Mouse (Mus musculus) kidney, postnatal 0 days (tissue): ENCODE data around the gene Ppp1r10. TPM values are rescaled to one million over a fixed set of nuclear protein-coding genes. Genes with fewer than 3 reads are reported as not detected.

Experiments
- ATAC-seq: fragments of 200-750 bp; cut with Nextera tagmentation; replicated peaks from 2 replicates; pipeline ENCODE4 v1.8.0; 2017; ENCODE audit warnings: low read depth, moderate number of reproducible peaks, moderate TSS enrichment, moderate library complexity; ENCODE audit not compliant: low FRiP score
- DNase-seq: peaks from one replicate; pipeline ENCODE4 v3.0.0-alpha.2; 2016; ENCODE audit warnings: low spot score
- H3K27ac ChIP-seq: fragments of 300-500 bp; sonication (generic); 2 replicates; pipeline ENCODE4 v1.5.1; 2014; ENCODE audit warnings: mild to moderate bottlenecking
- H3K27me3 ChIP-seq: fragments of 300-500 bp; sonication (generic); 2 replicates; pipeline ENCODE4 v1.6.1; 2014; ENCODE audit warnings: low read length, mixed read lengths; ENCODE audit not compliant: insufficient read depth
- H3K36me3 ChIP-seq: fragments of 300-500 bp; sonication (generic); 2 replicates; pipeline ENCODE4 v1.6.1; 2014; ENCODE audit warnings: low read length, mixed read lengths; ENCODE audit not compliant: insufficient read depth
- H3K4me1 ChIP-seq: fragments of 300-500 bp; sonication (generic); replicated peaks from 2 replicates; pipeline ENCODE4 v1.6.1; 2014; ENCODE audit warnings: antibody characterized with exemption, low read length, mixed read lengths; ENCODE audit not compliant: insufficient read depth
- H3K4me2 ChIP-seq: fragments of 300-500 bp; sonication (generic); 2 replicates; pipeline ENCODE4 v1.6.1; 2014; ENCODE audit warnings: mild to moderate bottlenecking, low read length, moderate library complexity, mixed read lengths
- H3K4me3 ChIP-seq: fragments of 300-500 bp; sonication (generic); replicated peaks from 2 replicates; pipeline ENCODE4 v1.5.1; 2014; ENCODE audit warnings: low read depth, low read length
- H3K9ac ChIP-seq: fragments of 300-500 bp; sonication (generic); 2 replicates; pipeline ENCODE4 v1.6.1; 2014; ENCODE audit warnings: low read depth, low read length
- H3K9me3 ChIP-seq: fragments of 300-500 bp; sonication (generic); replicated peaks from 2 replicates; pipeline ENCODE4 v1.6.1; 2016; ENCODE audit warnings: low read length, inconsistent platforms, mixed read lengths
- CTCF ChIP-seq: IDR thresholded peaks from 2 replicates; pipeline ENCODE4 v1.5.1; 2016; ENCODE audit warnings: antibody characterized with exemption, low read depth, mild to moderate bottlenecking, moderate library complexity
- WGBS: fragments of 180-500 bp; shearing (Covaris S2); extraction: QIAGEN DNeasy Blood & Tissue Kit; methylation state at CpG from one replicate; pipeline ENCODE4 v1.1.7; 2014; 5-methylcytosine and 5-hydroxymethylcytosine counted together
- polyA plus RNA-seq: library from polyadenylated mRNA; unstranded; fragments of >200 nt; fragmentation: Nextera tagmentation; extraction: Ambion mirVana; gene quantifications from 2 replicates; pipeline ENCODE4 v1.2.1, GENCODE M21; 2015

Ppp1r10 gene
- polyA plus RNA-seq, 1 experiment from 2014 or later, result 28.8 TPM

- H3K4me1 ChIP-seq, result peaks cover 22% of the 10 kb centered on the region; the same call in 1 of the 2 replicates
- no peaks in the 10 kb centered on the region for H3K27me3 ChIP-seq
- peak overlapping the region; percentile 66 for H3K4me3 ChIP-seq
- 6% methylated on average over 7 of the region's 7 CpGs for WGBS
- DNase-seq (peak; percentile 99), ATAC-seq (peak; percentile 36)
- H3K4me2 ChIP-seq, result peak overlapping the region; percentile 65
- no peaks in the 10 kb centered on the region for H3K9me3 ChIP-seq
- H3K27ac ChIP-seq, result peak overlapping the region; percentile 98
- TF ChIP-seq CTCF, result no peak
- peak overlapping the region; percentile 96 for H3K9ac ChIP-seq
- peaks cover 16% of the 10 kb centered on the region; the same call in 1 of the 2 replicates for H3K36me3 ChIP-seq
Measured at GRCm38 (mm10) chr17:35919060-35919715, 3.0 kb downstream of the Ppp1r10 start.

GRCm38 (mm10) chr17:35919864-35920301 lies 3.6 kb downstream of the Ppp1r10 start:
- no peak for TF ChIP-seq CTCF
- Histone ChIP-seq H3K9me3 (no peaks in the 10 kb centered on the region), H3K4me2 (peak overlapping the region; percentile 65), H3K9ac (peak overlapping the region; percentile 96; the same call in 1 of the 2 replicates), H3K27me3 (no peaks in the 10 kb centered on the region), H3K4me3 (peak overlapping the region; percentile 66; the same call in 1 of the 2 replicates), H3K4me1 (peaks cover 22% of the 10 kb centered on the region; the same call in 1 of the 2 replicates), H3K36me3 (peaks cover 18% of the 10 kb centered on the region; the same call in 1 of the 2 replicates), H3K27ac (peak overlapping the region; percentile 98)
- 34% methylated on average over 6 of the region's 6 CpGs for WGBS
- DNase-seq (peak; percentile 40), ATAC-seq (no peak)

GRCm38 (mm10) chr17:35920384-35920783 lies 4.2 kb downstream of the Ppp1r10 start:
- H3K4me3 ChIP-seq, result no peak overlapping the region
- H3K9ac ChIP-seq, result no peak overlapping the region
- DNase-seq (no peak), ATAC-seq (no peak)
- H3K27ac ChIP-seq, result peak overlapping the region; percentile 98; the same call in 1 of the 2 replicates
- no peak overlapping the region for H3K4me2 ChIP-seq
- no peaks in the 10 kb centered on the region for H3K9me3 ChIP-seq
- whole genome bisulfite sequencing, result 89% methylated on average over 1 of the region's 1 CpGs
- peaks cover 20% of the 10 kb centered on the region; the same call in 1 of the 2 replicates for H3K4me1 ChIP-seq
- no peak for TF ChIP-seq CTCF
- peaks cover 23% of the 10 kb centered on the region for H3K36me3 ChIP-seq
- no peaks in the 10 kb centered on the region for H3K27me3 ChIP-seq

- H3K4me3 ChIP-seq, result no peak overlapping the region
- 66% methylated on average over 5 of the region's 5 CpGs for WGBS
- no peaks in the 10 kb centered on the region for H3K27me3 ChIP-seq
- DNase-seq (peak; percentile 85), ATAC-seq (no peak)
- H3K9me3 ChIP-seq, result no peaks in the 10 kb centered on the region
- no peak overlapping the region for H3K9ac ChIP-seq
- H3K4me1 ChIP-seq, result peaks cover 18% of the 10 kb centered on the region; the same call in 1 of the 2 replicates
- H3K36me3 ChIP-seq, result peaks cover 25% of the 10 kb centered on the region
- no peak overlapping the region for H3K4me2 ChIP-seq
- peak overlapping the region; percentile 33; the same call in 1 of the 2 replicates for H3K27ac ChIP-seq
- peak; percentile 79 for TF ChIP-seq CTCF
Measured at GRCm38 (mm10) chr17:35920862-35921562, 4.8 kb downstream of the Ppp1r10 start.

- TF ChIP-seq CTCF, result no peak
- Histone ChIP-seq H3K9ac (no peak overlapping the region), H3K9me3 (no peaks in the 10 kb centered on the region), H3K36me3 (peaks cover 32% of the 10 kb centered on the region), H3K4me3 (no peak overlapping the region), H3K27me3 (no peaks in the 10 kb centered on the region), H3K4me1 (peaks cover 18% of the 10 kb centered on the region; the same call in 1 of the 2 replicates), H3K4me2 (no peak overlapping the region), H3K27ac (0 out of 2 replicates have a peak overlapping the region, but pooled peaks have one; percentile 0)
- 72% methylated on average over 4 of the region's 4 CpGs for WGBS
- ATAC-seq (no peak), DNase-seq (no peak)
Measured at GRCm38 (mm10) chr17:35921710-35922109, 5.5 kb downstream of the Ppp1r10 start.

- WGBS, result 86% methylated on average over 3 of the region's 3 CpGs
- peaks cover 37% of the 10 kb centered on the region for H3K36me3 ChIP-seq
- no peaks in the 10 kb centered on the region for H3K27me3 ChIP-seq
- DNase-seq (no peak), ATAC-seq (no peak)
- H3K4me1 ChIP-seq, result peaks cover 18% of the 10 kb centered on the region; the same call in 1 of the 2 replicates
- H3K9ac ChIP-seq, result no peak overlapping the region
- no peak for TF ChIP-seq CTCF
- H3K4me2 ChIP-seq, result no peak overlapping the region
- no peak overlapping the region for H3K4me3 ChIP-seq
- no peak overlapping the region for H3K27ac ChIP-seq
- H3K9me3 ChIP-seq, result no peaks in the 10 kb centered on the region
Measured at GRCm38 (mm10) chr17:35922566-35922965, 6.3 kb downstream of the Ppp1r10 start.
